Mouse (Mus musculus): ENCODE results near the gene Prm2. TPM values are rescaled to one million over a fixed set of nuclear protein-coding genes. Genes with fewer than 3 reads are reported as not detected.

Gene Prm2
- polyA plus RNA-seq, 1 experiment = 0.83 TPM

- H3K4me1 ChIP-seq (ENCODE audit: control insufficient read depth, insufficient read depth, low read length) = peaks cover 2% of the 10 kb centered on the region
- no peak for DNase-seq
- no peak overlapping the region for H3K4me3 ChIP-seq (replicated peaks; ENCODE audit: extremely low read depth, low read depth, low read length)
- no peak for TF ChIP-seq CTCF (IDR thresholded peaks at IDR 0.05; ENCODE audit: insufficient read depth, low read length)
- no peak for TF ChIP-seq POLR2A (IDR thresholded peaks at IDR 0.05; ENCODE audit: borderline replicate concordance, extremely low read depth, low read depth, low read length)
- 66% methylated on average over 6 of the region's 6 CpGs for WGBS
These were observed 13.4 kb downstream of the Prm2 start for GRCm38 (mm10) chr16:10782377-10783151.

- TF ChIP-seq CTCF (IDR thresholded peaks at IDR 0.05; ENCODE audit: insufficient read depth, low read length) = no peak
- TF ChIP-seq POLR2A (IDR thresholded peaks at IDR 0.05; ENCODE audit: borderline replicate concordance, extremely low read depth, low read depth, low read length) = no peak
- 66% methylated on average over 9 of the region's 9 CpGs for WGBS
- Histone ChIP-seq H3K4me3 (replicated peaks; ENCODE audit: extremely low read depth, low read depth, low read length) (no peak overlapping the region), H3K4me1 (ENCODE audit: control insufficient read depth, insufficient read depth, low read length) (peaks cover 2% of the 10 kb centered on the region)
- DNase-seq = no peak
These were observed 14.0 kb downstream of the Prm2 start for GRCm38 (mm10) chr16:10781862-10782371.

GRCm38 (mm10) chr16:10780631-10781120 lies 15.3 kb downstream of the Prm2 start:
- no peak for TF ChIP-seq POLR2A (IDR thresholded peaks at IDR 0.05; ENCODE audit: borderline replicate concordance, extremely low read depth, low read depth, low read length)
- TF ChIP-seq CTCF (IDR thresholded peaks at IDR 0.05; ENCODE audit: insufficient read depth, low read length) = no peak
- no peak for DNase-seq
- no peak overlapping the region for H3K4me3 ChIP-seq (replicated peaks; ENCODE audit: extremely low read depth, low read depth, low read length)
- 81% methylated on average over 5 of the region's 5 CpGs for WGBS
- no peaks in the 10 kb centered on the region; the same call in none of the 2 replicates for H3K4me1 ChIP-seq (ENCODE audit: control insufficient read depth, insufficient read depth, low read length)

DNA sequence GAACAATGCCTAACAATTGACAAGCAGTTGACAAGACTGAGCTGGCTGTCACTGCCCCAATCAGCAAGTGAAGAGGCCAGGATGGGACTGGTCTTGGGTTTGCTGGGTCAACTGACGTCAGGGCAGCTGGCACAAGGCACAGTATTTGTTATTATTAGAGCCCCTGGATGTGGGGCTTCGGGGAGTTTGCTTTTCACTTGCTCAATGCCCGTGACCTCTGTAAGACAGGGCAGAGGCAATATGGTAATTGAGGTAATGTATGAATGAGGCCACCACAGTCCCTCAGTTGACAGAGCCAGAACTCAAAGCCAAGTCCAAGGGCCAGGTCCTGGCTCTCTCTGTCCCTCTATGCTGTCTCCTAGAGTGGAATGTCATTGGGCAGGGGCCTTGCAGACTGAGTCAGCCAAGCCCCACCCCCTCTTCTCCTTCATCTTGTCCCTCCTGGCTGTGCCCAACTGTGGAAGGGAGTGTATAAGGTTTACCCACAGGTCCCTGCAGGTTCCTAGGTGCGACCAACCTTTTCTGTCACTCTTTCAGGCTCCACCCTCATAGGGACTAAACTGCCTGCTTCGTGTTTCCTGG lies 18.3 kb downstream of the Prm2 start:
- Histone ChIP-seq H3K4me3 (replicated peaks; ENCODE audit: extremely low read depth, low read depth, low read length) (no peak overlapping the region), H3K4me1 (ENCODE audit: control insufficient read depth, insufficient read depth, low read length) (no peaks in the 10 kb centered on the region; the same call in 1 of the 2 replicates)
- no peak for TF ChIP-seq CTCF (IDR thresholded peaks at IDR 0.05; ENCODE audit: insufficient read depth, low read length)
- no peak for TF ChIP-seq POLR2A (IDR thresholded peaks at IDR 0.05; ENCODE audit: borderline replicate concordance, extremely low read depth, low read depth, low read length)
- DNase-seq = no peak
- 59% methylated on average over 5 of the region's 5 CpGs for WGBS

GRCm38 (mm10) chr16:10776322-10776721 lies 19.6 kb downstream of the Prm2 start:
- Histone ChIP-seq H3K4me3 (replicated peaks; ENCODE audit: extremely low read depth, low read depth, low read length) (no peak overlapping the region), H3K4me1 (ENCODE audit: control insufficient read depth, insufficient read depth, low read length) (no peaks in the 10 kb centered on the region)
- no peak for DNase-seq
- 43% methylated on average over 7 of the region's 7 CpGs for WGBS
- no peak for TF ChIP-seq POLR2A (IDR thresholded peaks at IDR 0.05; ENCODE audit: borderline replicate concordance, extremely low read depth, low read depth, low read length)
- no peak for TF ChIP-seq CTCF (IDR thresholded peaks at IDR 0.05; ENCODE audit: insufficient read depth, low read length)

DNA sequence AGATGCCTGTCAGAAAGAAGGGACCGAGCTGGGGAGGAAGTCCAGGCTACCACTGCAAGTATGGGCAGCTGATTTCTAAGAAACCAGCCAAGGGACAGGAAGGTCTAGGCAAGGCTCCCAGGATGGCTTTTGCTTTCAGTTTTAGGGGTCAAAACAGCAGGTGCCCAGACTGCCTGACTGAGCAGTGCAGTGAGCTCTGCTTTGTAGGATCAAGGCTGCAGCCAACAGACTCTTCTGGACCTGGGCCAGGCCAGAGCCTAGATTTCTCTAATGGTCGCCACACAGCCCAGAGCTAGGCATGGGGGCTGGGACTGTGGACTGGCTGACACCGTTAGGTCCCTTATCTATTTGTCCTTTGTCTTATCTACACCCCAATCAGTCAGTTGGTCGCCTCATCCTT lies 21.2 kb downstream of the Prm2 start:
- WGBS = 53% methylated on average over 4 of the region's 4 CpGs

DNA sequence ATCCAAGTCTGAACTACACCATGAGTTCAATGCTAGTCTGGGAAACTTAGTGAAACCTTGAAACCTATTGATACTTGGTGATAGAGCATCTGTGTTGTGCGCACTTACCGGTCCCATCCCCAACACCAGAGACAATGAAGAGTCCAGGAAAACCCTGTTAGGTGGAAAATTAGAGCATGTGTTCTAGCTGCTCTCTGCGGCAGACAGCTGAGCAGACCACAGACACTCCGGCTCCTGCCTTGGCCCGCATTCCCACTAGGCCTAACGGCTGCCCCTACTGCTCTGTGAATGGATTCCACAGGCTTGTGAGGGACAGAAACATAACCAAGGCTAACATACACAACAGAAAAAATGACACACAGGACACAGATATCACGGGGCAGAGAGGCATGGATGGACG lies 22.4 kb downstream of the Prm2 start:
- 88% methylated on average over 8 of the region's 8 CpGs for WGBS
- TF ChIP-seq CTCF (IDR thresholded peaks at IDR 0.05; ENCODE audit: insufficient read depth, low read length) = no peak
- no peak for TF ChIP-seq POLR2A (IDR thresholded peaks at IDR 0.05; ENCODE audit: borderline replicate concordance, extremely low read depth, low read depth, low read length)
- H3K4me3 ChIP-seq (replicated peaks; ENCODE audit: extremely low read depth, low read depth, low read length) = no peak overlapping the region
- 0 out of 2 replicates have a peak, but pooled peaks cover 3% of the 10 kb centered on the region for H3K4me1 ChIP-seq (ENCODE audit: control insufficient read depth, insufficient read depth, low read length)
- DNase-seq = no peak

More for the DNA sequence above, 21.2 kb downstream of the Prm2 start:
- H3K4me3 ChIP-seq (replicated peaks; ENCODE audit: extremely low read depth, low read depth, low read length) = no peak overlapping the region
- no peak for DNase-seq
- TF ChIP-seq CTCF (IDR thresholded peaks at IDR 0.05; ENCODE audit: insufficient read depth, low read length) (no peak), POLR2A (IDR thresholded peaks at IDR 0.05; ENCODE audit: borderline replicate concordance, extremely low read depth, low read depth, low read length) (no peak)
- 0 out of 2 replicates have a peak, but pooled peaks cover 3% of the 10 kb centered on the region for H3K4me1 ChIP-seq (ENCODE audit: control insufficient read depth, insufficient read depth, low read length)

DNA sequence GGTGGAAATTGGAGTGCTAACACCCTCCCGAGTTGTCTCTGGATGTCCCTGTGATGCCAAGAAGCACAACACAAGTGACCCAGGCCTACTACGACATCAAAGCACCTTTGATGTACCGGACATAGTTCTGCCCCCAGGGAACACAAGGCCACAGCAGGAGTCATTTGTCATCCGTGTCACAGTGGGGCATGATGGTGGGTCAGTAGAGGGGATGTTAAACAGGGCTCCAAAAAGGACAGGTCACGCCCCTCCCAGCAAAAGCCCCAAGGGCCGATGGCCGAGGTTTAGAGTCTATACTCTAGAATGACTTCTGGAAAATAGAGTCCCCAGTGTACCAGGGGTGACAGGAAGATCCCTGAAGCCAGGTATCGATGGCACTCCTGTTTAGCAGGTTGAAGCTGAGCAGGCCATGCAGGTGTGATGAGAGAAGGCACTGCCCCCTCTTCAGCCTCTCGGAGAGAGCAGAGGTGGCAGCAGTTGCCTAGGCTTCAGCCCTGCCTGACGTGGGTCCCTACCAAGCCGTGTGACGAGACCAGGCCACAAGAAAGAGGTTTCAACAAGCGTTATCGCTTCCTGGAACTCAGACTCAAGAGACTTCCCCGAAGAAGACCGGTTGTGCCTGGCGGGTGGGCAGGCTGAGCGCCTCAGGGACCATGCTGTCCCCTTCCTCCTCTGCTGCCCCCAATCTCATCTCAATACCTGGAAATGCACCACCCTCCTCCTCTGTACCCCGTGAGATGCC lies 24.0 kb downstream of the Prm2 start:
- WGBS = 65% methylated on average over 19 of the region's 19 CpGs
- no peak for DNase-seq
- 0 out of 2 replicates have a peak, but pooled peaks cover 3% of the 10 kb centered on the region for H3K4me1 ChIP-seq (ENCODE audit: control insufficient read depth, insufficient read depth, low read length)
- TF ChIP-seq POLR2A (IDR thresholded peaks at IDR 0.05; ENCODE audit: borderline replicate concordance, extremely low read depth, low read depth, low read length) (no peak), CTCF (IDR thresholded peaks at IDR 0.05; ENCODE audit: insufficient read depth, low read length) (no peak)
- no peak overlapping the region for H3K4me3 ChIP-seq (replicated peaks; ENCODE audit: extremely low read depth, low read depth, low read length)
